Mouse (Mus musculus): ENCODE data around the gene Aox3.
A peak's percentile ranks its signal among the peaks of the same experiment; 100 is the strongest.

Gene Aox3

GRCm38 (mm10) chr1:58110241-58110640 lies 2.7 kb upstream of the Aox3 start:
- no peak for DNase-seq

- no peak for DNase-seq
Measured at GRCm38 (mm10) chr1:58111315-58111714, 1.6 kb upstream of the Aox3 start.

- DNase-seq = no peak
Measured at GRCm38 (mm10) chr1:58113441-58113840, 511 bp downstream of the Aox3 start.

GRCm38 (mm10) chr1:58114021-58114560 lies 1.2 kb downstream of the Aox3 start:
- DNase-seq = no peak

- no peak for DNase-seq
Measured at GRCm38 (mm10) chr1:58114666-58115375, 1.9 kb downstream of the Aox3 start.

GRCm38 (mm10) chr1:58118231-58118630 lies 5.3 kb downstream of the Aox3 start:
- no peak for DNase-seq

GRCm38 (mm10) chr1:58124901-58125300 lies 12.0 kb downstream of the Aox3 start:
- no peak for DNase-seq

GRCm38 (mm10) chr1:58137891-58138290 lies 25.0 kb downstream of the Aox3 start:
- no peak for DNase-seq

- DNase-seq = no peak
Measured at GRCm38 (mm10) chr1:58138986-58139385, 26.1 kb downstream of the Aox3 start.

GRCm38 (mm10) chr1:58140607-58141006 lies 27.7 kb downstream of the Aox3 start:
- no peak for DNase-seq

GRCm38 (mm10) chr1:58144384-58145069 lies 31.6 kb downstream of the Aox3 start:
- peak in 1 of 2 experiments; percentile 23 for DNase-seq

GRCm38 (mm10) chr1:58146026-58146425 lies 33.1 kb downstream of the Aox3 start:
- no peak for DNase-seq

- DNase-seq = no peak
Measured at GRCm38 (mm10) chr1:58147776-58148175, 34.8 kb downstream of the Aox3 start.

- DNase-seq = no peak
Measured at GRCm38 (mm10) chr1:58152247-58152646, 39.3 kb downstream of the Aox3 start.

GRCm38 (mm10) chr1:58156747-58157146 lies 43.8 kb downstream of the Aox3 start:
- peak; percentile 32 to 56 for DNase-seq

GRCm38 (mm10) chr1:58169893-58170292 lies 57.0 kb downstream of the Aox3 start:
- DNase-seq = no peak

GRCm38 (mm10) chr1:58188514-58189175 lies 75.7 kb downstream of the Aox3 start:
- no peak for DNase-seq

GRCm38 (mm10) chr1:58194317-58194716 lies 81.4 kb downstream of the Aox3 start:
- DNase-seq = no peak

- no peak for DNase-seq
Measured at GRCm38 (mm10) chr1:58194988-58195387, 82.1 kb downstream of the Aox3 start.

- DNase-seq = peak; percentile 25 to 38
Measured at GRCm38 (mm10) chr1:58195541-58195940, 82.6 kb downstream of the Aox3 start.

GRCm38 (mm10) chr1:58197023-58197422 lies 84.1 kb downstream of the Aox3 start:
- no peak for DNase-seq

- DNase-seq = no peak
Measured at GRCm38 (mm10) chr1:58198386-58198785, 85.5 kb downstream of the Aox3 start.

- DNase-seq = no peak
Measured at GRCm38 (mm10) chr1:58210203-58210602, 97.3 kb downstream of the Aox3 start, which contains the start of gene Aox4. Gene Aox4 (plus strand): TSS chr1:58210397.

- no peak for DNase-seq
Measured at GRCm38 (mm10) chr1:58212805-58213204, 99.9 kb downstream of the Aox3 start.

Measured in lung, postnatal 4 days (tissue).